In the genomic region with DNA sequence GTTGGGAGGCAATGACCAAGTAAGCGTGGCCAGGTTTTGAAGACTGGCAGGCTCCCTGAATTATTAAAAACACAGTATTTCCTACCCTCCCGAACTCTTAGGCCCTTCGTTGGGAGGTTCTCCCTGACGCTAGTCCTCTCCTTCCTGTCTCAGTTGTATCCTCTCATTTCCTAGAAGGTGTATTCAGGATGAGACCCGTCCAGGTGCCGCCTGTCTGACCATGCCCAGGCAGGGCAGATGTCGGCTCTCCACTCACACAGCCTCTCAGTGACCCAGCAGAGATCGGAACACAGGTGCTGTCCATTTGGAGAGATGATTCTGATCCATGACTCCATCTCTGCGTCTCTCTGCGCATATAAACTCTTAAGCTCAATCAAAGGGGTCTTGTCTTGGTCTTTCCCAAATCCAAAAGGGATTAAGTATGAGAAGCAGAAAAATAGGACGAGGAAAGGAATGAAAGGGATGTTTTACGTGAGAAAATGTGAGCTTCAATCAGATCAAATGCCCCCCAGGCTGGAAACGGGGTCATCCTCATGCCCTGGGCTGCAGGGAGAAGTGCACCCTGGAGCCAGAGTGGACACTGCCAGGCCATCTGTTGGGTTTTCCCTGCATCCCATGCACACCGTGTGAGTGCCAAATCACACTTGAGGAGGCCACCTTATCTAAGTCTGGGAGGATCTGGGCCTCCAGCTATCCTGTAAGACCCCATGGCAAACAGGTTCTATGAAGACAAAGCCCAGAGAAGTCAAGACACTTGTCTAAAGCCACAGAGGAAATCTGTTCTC, we compare ENCODE assay signal across 14 mouse cellular contexts. TPM values are rescaled to one million over a fixed set of nuclear protein-coding genes. Genes with fewer than 3 reads are reported as not detected.
"Had no signal": no experiment of that assay in that cellular context is flagged by ENCODE, and none has a peak within 500 bp of the region (broad histone marks: within the 10 kb centered on the region; RNA-seq: fewer than 3 reads in every experiment).

No protein-coding gene starts in this region.

- H3K27me3 ChIP-seq: limb, embryonic 12.5 days; liver, embryonic 13.5 days; lung, embryonic 15.5 days; midbrain, embryonic 12.5 days had no signal

- H3K9me3 ChIP-seq: limb, embryonic 12.5 days; liver, embryonic 13.5 days; lung, embryonic 15.5 days; megakaryocyte, embryonic 14.5 days; midbrain, embryonic 12.5 days had no signal

- H3K4me1 ChIP-seq: limb, embryonic 12.5 days; liver, embryonic 13.5 days; lung, embryonic 15.5 days; megakaryocyte, embryonic 14.5 days; midbrain, embryonic 12.5 days had no signal

- DNase-seq: kidney, postnatal 4 days; liver; liver, embryonic 13.5 days; liver, postnatal 0 days; lung, postnatal 14 days; thymus, postnatal 4 days had no signal

- H3K36me3 ChIP-seq: limb, embryonic 12.5 days; liver, embryonic 13.5 days; lung, embryonic 15.5 days; midbrain, embryonic 12.5 days had no signal

- H3K4me2 ChIP-seq: limb, embryonic 12.5 days; liver, embryonic 13.5 days; lung, embryonic 15.5 days; midbrain, embryonic 12.5 days had no signal

- ATAC-seq: liver, postnatal 0 days had no signal

- H3K9ac ChIP-seq: limb, embryonic 12.5 days; liver, embryonic 13.5 days; liver, postnatal 0 days; lung, embryonic 15.5 days; midbrain, embryonic 12.5 days had no signal

- H3K27ac ChIP-seq: kidney, postnatal 0 days; layer of hippocampus, adult 2 months; limb, embryonic 12.5 days; liver, embryonic 13.5 days; lung, embryonic 15.5 days; macrophage; midbrain, embryonic 12.5 days; stomach, postnatal 0 days had no signal

- H3K4me3 ChIP-seq: layer of hippocampus, adult 2 months; limb, embryonic 12.5 days; liver, embryonic 13.5 days; lung, embryonic 15.5 days; megakaryocyte, embryonic 14.5 days; midbrain, embryonic 12.5 days had no signal

RNA-seq across cellular contexts. Expression of a gene that starts 33.0 kb away (rescaled TPM):
- polyA plus RNA-seq: macrophage had no signal
